Mouse (Mus musculus) hindbrain, embryonic 13.5 days (tissue): Measurements from ENCODE around the gene Rbm18. TPM values are rescaled to one million over a fixed set of nuclear protein-coding genes. Genes with fewer than 3 reads are reported as not detected.

ENCODE experiments used
- ATAC-seq: fragments of 200-750 bp; cut with Nextera tagmentation; 2 replicates; pipeline ENCODE4 v1.8.0; 2017; ENCODE audit warnings: moderate TSS enrichment; ENCODE audit not compliant: low FRiP score
- H3K27ac ChIP-seq: fragments of 300-500 bp; sonication (generic); 2 replicates; pipeline ENCODE4 v1.5.1; 2015; ENCODE audit warnings: inconsistent platforms, mild to moderate bottlenecking, moderate library complexity
- H3K27me3 ChIP-seq: fragments of 300-500 bp; sonication (generic); 2 replicates; pipeline ENCODE4 v1.6.1; 2015; ENCODE audit warnings: mild to moderate bottlenecking, inconsistent platforms
- H3K36me3 ChIP-seq: fragments of 300-500 bp; sonication (generic); 2 replicates; pipeline ENCODE4 v1.6.1; 2015; ENCODE audit warnings: mild to moderate bottlenecking, inconsistent platforms
- H3K4me1 ChIP-seq: fragments of 300-500 bp; sonication (generic); replicated peaks from 2 replicates; pipeline ENCODE4 v1.6.1; 2015; ENCODE audit warnings: inconsistent platforms
- H3K4me2 ChIP-seq: fragments of 300-500 bp; sonication (generic); 2 replicates; pipeline ENCODE4 v1.6.1; 2015; ENCODE audit warnings: inconsistent platforms, mild to moderate bottlenecking, moderate library complexity
- H3K4me3 ChIP-seq: fragments of 300-500 bp; sonication (generic); 2 replicates; pipeline ENCODE4 v1.5.1; 2015; ENCODE audit warnings: mild to moderate bottlenecking, inconsistent platforms
- H3K9ac ChIP-seq: fragments of 300-500 bp; sonication (generic); 2 replicates; pipeline ENCODE4 v1.6.1; 2015; ENCODE audit warnings: mild to moderate bottlenecking, inconsistent platforms
- H3K9me3 ChIP-seq: fragments of 300-500 bp; sonication (generic); 2 replicates; pipeline ENCODE4 v1.6.1; 2016; ENCODE audit warnings: inconsistent platforms
- WGBS: fragments of 180-500 bp; shearing (Covaris S2); methylation state at CpG from one replicate; pipeline ENCODE4 v1.1.7; 2015; 5-methylcytosine and 5-hydroxymethylcytosine counted together
- polyA plus RNA-seq: library from polyadenylated mRNA; unstranded; fragments of >200 nt; fragmentation: Nextera tagmentation; extraction: Ambion mirVana; gene quantifications from 2 replicates; pipeline ENCODE4 v1.2.1, GENCODE M21; 2015

The Rbm18 gene
- polyA plus RNA-seq, 1 experiment from 2014 or later, result 142 TPM

DNA sequence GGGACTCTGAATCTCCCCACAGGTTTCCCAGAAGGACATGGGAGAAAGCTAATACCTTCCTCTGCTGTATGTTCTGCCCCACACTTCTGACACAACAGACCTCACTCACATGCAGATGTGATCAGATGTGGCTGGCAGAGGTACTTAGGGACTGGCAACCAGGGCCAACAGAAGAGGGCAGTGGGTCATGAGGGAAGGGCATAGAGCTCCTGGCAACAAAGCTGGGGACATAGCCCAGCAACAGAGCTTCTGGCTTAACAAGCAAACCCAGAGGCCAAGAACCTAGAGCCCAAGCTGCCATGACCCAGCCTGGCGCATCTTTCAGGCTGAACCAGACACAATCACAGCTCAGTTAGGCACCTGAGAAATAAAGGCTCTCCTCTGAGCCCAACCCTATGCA is 51.5 kb downstream of the Rbm18 start:
- Histone ChIP-seq H3K4me2 (no peak overlapping the region), H3K27me3 (peaks cover 59% of the 10 kb centered on the region), H3K4me1 (no peaks in the 10 kb centered on the region), H3K9me3 (no peaks in the 10 kb centered on the region), H3K27ac (no peak overlapping the region), H3K9ac (no peak overlapping the region), H3K4me3 (no peak overlapping the region), H3K36me3 (no peaks in the 10 kb centered on the region)
- 70% methylated on average over 1 of the region's 1 CpGs for WGBS
- ATAC-seq, result no peak

DNA sequence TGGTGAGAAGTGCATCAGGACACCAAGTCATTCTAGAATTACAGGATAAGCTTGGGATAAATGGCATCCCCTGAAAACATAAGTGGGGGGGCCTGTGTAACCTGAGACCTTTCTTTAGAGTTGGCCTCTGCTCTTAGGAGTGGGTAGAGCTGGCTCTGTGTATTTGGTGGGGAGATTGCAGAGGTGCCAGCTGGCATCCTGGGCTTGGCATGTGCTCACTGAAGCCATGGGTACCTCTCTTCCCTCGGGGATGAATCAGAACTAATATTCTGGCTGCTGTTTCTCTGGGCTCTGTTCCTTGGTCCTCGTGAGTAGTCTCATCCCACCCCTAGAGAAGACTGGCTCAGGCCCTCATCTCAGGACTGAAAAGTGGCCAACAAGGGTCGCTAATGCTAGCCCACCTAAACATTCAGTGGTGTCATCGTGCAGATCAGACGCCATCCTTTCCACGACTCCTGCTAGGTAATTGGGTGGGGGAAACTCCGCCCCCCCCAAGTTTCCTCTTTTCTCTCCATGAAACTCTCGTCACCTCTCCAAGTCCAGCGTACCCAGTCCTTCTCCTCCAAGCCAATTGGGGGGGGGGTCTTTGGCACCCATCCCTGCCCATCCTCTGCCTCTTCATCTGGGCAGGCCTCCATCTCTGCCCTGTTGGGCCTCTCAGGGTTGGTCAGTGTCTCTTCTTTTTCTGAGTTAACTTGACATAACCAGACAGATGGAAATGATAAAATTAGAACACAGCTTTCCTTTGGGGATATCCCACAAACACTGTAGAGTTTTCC is 53.6 kb downstream of the Rbm18 start:
- peaks cover 43% of the 10 kb centered on the region for H3K27me3 ChIP-seq

DNA sequence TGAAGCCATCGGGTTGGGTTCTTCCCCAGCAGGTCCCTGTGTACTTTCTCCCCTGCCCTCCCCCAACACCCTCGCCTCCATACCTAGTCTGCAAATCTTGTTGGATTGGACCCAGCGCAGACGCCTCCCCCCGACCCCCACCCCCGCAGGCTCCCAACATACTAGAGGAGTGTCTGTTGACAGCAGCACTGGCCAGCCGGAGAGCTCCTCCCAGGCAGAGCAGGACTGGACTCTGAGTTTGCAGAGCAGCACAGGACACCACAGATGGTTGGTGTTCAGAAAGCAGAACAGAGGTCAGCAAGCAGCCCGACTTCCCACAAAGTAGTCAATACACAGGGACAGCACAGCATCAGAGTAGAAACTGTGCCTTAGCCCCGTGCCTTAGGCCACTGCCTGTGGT is 55.1 kb downstream of the Rbm18 start:
- Histone ChIP-seq H3K4me3 (no peak overlapping the region), H3K4me1 (peaks cover 12% of the 10 kb centered on the region), H3K4me2 (no peak overlapping the region), H3K27ac (no peak overlapping the region), H3K36me3 (no peaks in the 10 kb centered on the region), H3K9me3 (no peaks in the 10 kb centered on the region), H3K27me3 (peaks cover 28% of the 10 kb centered on the region), H3K9ac (no peak overlapping the region)
- no peak for ATAC-seq
- WGBS, result 47% methylated on average over 9 of the region's 9 CpGs

More for the DNA sequence above, 53.6 kb downstream of the Rbm18 start:
- Histone ChIP-seq H3K36me3 (no peaks in the 10 kb centered on the region), H3K27ac (no peak overlapping the region), H3K9ac (no peak overlapping the region), H3K4me1 (no peaks in the 10 kb centered on the region), H3K9me3 (no peaks in the 10 kb centered on the region), H3K4me3 (no peak overlapping the region), H3K4me2 (no peak overlapping the region)
- ATAC-seq, result no peak
- 90% methylated on average over 9 of the region's 9 CpGs for WGBS

DNA sequence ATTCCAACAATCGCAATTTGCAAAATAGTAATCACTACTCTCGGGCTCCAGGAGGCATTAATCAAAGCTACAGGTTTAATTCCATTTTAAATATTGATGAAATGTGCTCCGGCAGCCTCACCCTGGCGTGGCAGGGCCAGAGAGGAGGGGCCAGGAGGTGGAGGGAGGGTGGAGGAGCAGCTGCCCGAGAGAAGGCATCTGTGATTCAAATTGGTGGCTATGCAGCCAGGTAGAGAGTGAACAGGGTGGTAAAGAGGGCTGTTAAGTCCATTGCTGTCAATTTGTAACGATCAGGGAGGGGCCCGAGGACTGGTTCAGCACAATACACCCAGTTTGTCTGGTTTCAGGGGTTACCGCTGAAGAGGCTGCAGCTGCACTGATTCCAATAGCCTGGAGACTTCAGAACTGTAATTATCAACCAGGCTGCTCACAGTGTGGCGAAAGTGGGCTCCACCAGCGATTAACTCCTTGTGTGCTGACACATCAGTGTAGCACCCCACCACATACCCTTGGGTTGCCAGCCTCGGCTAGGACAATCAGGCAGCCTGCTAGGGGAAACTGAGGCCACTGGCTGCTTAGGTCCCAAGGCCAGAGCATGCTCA is 59.3 kb downstream of the Rbm18 start:
- H3K4me2 ChIP-seq, result peak overlapping the region; percentile 52
- H3K9ac ChIP-seq, result peak overlapping the region; percentile 60
- no peaks in the 10 kb centered on the region for H3K9me3 ChIP-seq
- 0 out of 2 replicates have a peak, but pooled peaks cover 8% of the 10 kb centered on the region for H3K27me3 ChIP-seq
- ATAC-seq, result peak; percentile 72
- 21% methylated on average over 11 of the region's 11 CpGs for WGBS
- H3K27ac ChIP-seq, result no peak overlapping the region
- peak overlapping the region; percentile 14 for H3K4me3 ChIP-seq
- no peaks in the 10 kb centered on the region for H3K36me3 ChIP-seq
- peaks cover 12% of the 10 kb centered on the region for H3K4me1 ChIP-seq

DNA sequence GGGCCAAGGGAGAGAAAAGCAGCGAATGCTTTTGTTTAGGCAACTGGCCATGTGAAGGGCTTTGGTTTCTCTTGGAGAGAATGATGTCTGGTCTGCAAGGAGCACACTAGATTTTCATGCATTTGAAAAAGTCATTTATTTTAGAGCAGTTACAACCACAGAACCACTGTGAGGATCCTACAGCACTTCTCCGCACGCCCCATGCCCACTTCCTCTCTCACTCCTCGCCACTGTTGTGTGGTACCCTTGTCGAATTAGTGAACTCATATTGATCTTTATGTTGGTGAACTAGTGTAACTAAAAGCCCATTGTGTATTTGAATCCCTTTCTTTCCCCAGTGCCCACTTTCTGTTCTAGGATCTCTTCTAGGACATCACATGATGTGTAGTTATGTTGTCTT is 61.4 kb downstream of the Rbm18 start:
- H3K27me3 ChIP-seq, result 0 out of 2 replicates have a peak, but pooled peaks cover 5% of the 10 kb centered on the region
- H3K9ac ChIP-seq, result no peak overlapping the region
- H3K4me2 ChIP-seq, result no peak overlapping the region
- H3K4me1 ChIP-seq, result peaks cover 12% of the 10 kb centered on the region
- ATAC-seq, result no peak
- no peaks in the 10 kb centered on the region for H3K36me3 ChIP-seq
- no peaks in the 10 kb centered on the region for H3K9me3 ChIP-seq
- WGBS, result 87% methylated on average over 5 of the region's 5 CpGs
- H3K27ac ChIP-seq, result no peak overlapping the region
- no peak overlapping the region for H3K4me3 ChIP-seq

DNA sequence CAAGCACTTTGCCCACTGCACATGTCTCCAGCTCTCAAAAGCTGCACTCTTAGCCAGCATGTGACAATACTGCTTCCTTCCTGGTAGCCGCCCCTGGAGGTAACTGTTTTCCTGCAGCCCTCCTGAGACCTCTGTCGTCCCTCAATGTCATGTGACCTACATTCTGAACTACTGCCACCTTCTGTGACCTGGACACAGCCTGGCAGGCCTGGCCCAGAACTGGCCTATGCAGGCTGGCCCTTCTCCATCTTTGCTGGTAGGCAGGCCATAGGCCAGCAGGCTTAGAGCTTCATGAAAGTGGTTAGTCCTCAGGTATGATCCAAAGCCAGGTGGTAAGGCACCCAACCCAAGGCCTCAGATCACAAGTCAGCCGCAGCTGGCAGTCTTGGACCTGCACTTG is 62.8 kb downstream of the Rbm18 start:
- peaks cover 12% of the 10 kb centered on the region for H3K4me1 ChIP-seq
- no peak overlapping the region for H3K4me2 ChIP-seq
- H3K36me3 ChIP-seq, result no peaks in the 10 kb centered on the region
- no peak overlapping the region for H3K4me3 ChIP-seq
- no peaks in the 10 kb centered on the region for H3K27me3 ChIP-seq
- ATAC-seq, result no peak
- H3K9me3 ChIP-seq, result no peaks in the 10 kb centered on the region
- WGBS, result 64% methylated on average over 3 of the region's 3 CpGs
- no peak overlapping the region for H3K9ac ChIP-seq
- no peak overlapping the region for H3K27ac ChIP-seq

DNA sequence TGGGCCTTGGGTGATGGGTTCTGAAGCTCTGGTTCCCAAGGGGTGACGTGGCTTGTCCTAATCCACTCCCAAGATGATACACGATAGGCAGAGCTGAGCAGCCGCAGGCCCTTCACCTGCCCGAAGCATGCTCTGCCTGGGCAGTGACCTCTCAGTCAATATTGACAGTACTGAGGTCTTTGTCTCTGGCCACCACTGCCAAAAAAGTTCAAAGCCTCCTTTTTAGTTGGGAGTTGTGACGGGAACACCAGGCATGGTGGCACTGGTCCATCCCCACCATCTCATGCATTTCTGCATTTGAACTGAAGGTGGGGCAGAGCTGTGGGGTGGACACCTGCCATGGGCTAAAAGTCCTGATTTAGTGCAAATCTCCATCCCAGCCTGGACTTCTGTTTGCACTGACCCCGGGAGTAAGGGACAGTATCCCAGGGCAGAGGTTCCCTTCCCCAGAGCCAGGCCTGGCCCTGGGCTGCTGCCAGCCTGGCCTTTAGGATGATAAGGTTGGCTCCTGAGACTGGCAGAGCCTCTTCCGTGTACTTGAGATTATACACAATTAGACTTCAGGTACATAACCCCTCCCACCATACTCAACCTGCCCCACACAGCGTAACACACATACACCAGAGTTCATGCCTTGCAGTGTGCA is 64.8 kb downstream of the Rbm18 start:
- H3K4me3 ChIP-seq, result no peak overlapping the region
- H3K36me3 ChIP-seq, result no peaks in the 10 kb centered on the region
- H3K4me1 ChIP-seq, result peaks cover under 1% of the 10 kb centered on the region
- no peak for ATAC-seq
- H3K4me2 ChIP-seq, result no peak overlapping the region
- WGBS, result 87% methylated on average over 8 of the region's 8 CpGs
- H3K27me3 ChIP-seq, result no peaks in the 10 kb centered on the region
- no peak overlapping the region for H3K27ac ChIP-seq
- no peak overlapping the region for H3K9ac ChIP-seq
- H3K9me3 ChIP-seq, result no peaks in the 10 kb centered on the region

DNA sequence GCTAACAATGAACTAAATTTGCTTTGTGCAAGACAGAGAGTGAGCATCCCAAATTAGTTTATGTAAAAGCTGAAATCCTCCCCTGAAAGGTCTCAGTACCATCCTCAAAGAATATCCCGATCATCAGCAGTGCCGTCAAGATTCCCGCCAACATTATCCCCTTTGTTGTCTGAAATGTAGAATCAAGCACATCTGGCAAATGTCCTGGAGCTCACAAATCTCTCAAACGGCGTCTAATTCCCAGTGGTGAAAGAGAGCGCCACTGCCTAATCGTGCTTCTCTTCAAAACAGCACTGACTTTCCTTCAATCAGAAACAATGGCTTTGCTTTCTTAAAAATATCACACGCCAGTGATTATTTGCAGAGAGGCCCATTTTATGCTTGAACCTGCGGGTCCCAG is 69.4 kb downstream of the Rbm18 start:
- Histone ChIP-seq H3K27ac (no peak overlapping the region), H3K27me3 (no peaks in the 10 kb centered on the region), H3K9me3 (no peaks in the 10 kb centered on the region), H3K4me2 (no peak overlapping the region), H3K36me3 (no peaks in the 10 kb centered on the region), H3K9ac (no peak overlapping the region), H3K4me1 (no peaks in the 10 kb centered on the region), H3K4me3 (no peak overlapping the region)
- no peak for ATAC-seq
- WGBS, result 42% methylated on average over 9 of the region's 9 CpGs

Other genes with a start within 250 kb of the Rbm18 start
- gene Ttll11, start 156.9 kb downstream of the Rbm18 start, polyA plus RNA-seq, result 4.1 and 4.3 TPM in 2 replicates
- gene Ndufa8, start 87.4 kb downstream of the Rbm18 start, polyA plus RNA-seq, result 261 and 262 TPM in 2 replicates
- 1.9 and 5.7 TPM in 2 replicates for gene Morn5, start 87.3 kb downstream of the Rbm18 start, polyA plus RNA-seq
- 0.73 and 0.78 TPM in 2 replicates for gene Lhx6, start 31.4 kb downstream of the Rbm18 start, polyA plus RNA-seq
- 23.8 and 27.2 TPM in 2 replicates for gene Mrrf, start 384 bp downstream of the Rbm18 start, polyA plus RNA-seq
- gene Ptgs1, start 93.7 kb upstream of the Rbm18 start, polyA plus RNA-seq, result 5.1 and 5.2 TPM in 2 replicates
- gene Olfr338, start 236.7 kb upstream of the Rbm18 start, polyA plus RNA-seq, result 0.03 TPM in 1 of 2 replicates, not detected in the other